Comparison of ENCODE assay signal across 19 mouse cellular contexts in the genomic region with DNA sequence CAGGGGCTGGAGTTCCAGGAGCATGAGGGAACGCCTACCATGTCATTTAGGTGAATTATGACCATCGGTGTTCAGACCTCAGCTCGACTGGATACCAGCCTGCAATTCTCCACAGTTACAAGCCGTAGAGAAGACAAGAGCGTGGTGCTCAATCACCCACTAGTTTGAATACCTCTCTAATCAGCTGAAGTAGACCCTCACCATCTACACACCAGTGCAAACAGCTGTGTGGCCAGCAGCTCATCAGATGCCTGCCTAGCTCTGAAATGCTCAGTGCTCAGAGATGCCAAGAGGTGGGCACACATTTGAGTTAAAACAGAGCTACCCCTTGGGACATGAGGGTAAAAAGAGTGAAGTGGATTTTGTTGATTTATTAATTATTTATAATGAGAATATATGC.
DNase-seq lines count a peak whose midpoint lies in the region; ATAC-seq lines count a peak whose summit lies in the region.
"Had no signal": no experiment of that assay in that cellular context is flagged by ENCODE, and none has a peak within 500 bp of the region (broad histone marks: within the 10 kb centered on the region; RNA-seq: fewer than 3 reads in every experiment).

No protein-coding gene starts in this region.

- WGBS in limb, embryonic 11.5 days, result 19% methylated on average over 5 of the region's 5 CpGs
- WGBS in limb, embryonic 10.5 days, result 24% methylated on average over 5 of the region's 5 CpGs
- WGBS in midbrain, embryonic 14.5 days, result 70% methylated on average over 5 of the region's 5 CpGs
- WGBS in midbrain, embryonic 13.5 days, result 79% methylated on average over 5 of the region's 5 CpGs

- no peak overlapping the region for H3K4me3 ChIP-seq in limb, embryonic 11.5 days (ENCODE audit: low read depth, low read length)
- no peak overlapping the region for H3K4me3 ChIP-seq in limb, embryonic 10.5 days
- no peak overlapping the region for H3K4me3 ChIP-seq in midbrain, embryonic 14.5 days (replicated peaks; ENCODE audit: low read depth, low read length)
- no peak overlapping the region for H3K4me3 ChIP-seq in midbrain, embryonic 13.5 days (replicated peaks)
- H3K4me3 ChIP-seq: embryonic facial prominence, embryonic 10.5 days; forebrain, embryonic 13.5 days; gastrocnemius, adult 2 months; heart, embryonic 12.5 days; hindbrain, embryonic 10.5 days had no signal

- no peaks in the 10 kb centered on the region; the same call in 1 of the 2 replicates for H3K4me1 ChIP-seq in limb, embryonic 11.5 days (ENCODE audit: control insufficient read depth, insufficient read depth, low read length)
- H3K4me1 ChIP-seq in limb, embryonic 10.5 days, result peaks cover 16% of the 10 kb centered on the region
- no peaks in the 10 kb centered on the region for H3K4me1 ChIP-seq in midbrain, embryonic 14.5 days (ENCODE audit: control insufficient read depth, insufficient read depth, low read length)
- H3K4me1 ChIP-seq in midbrain, embryonic 13.5 days (replicated peaks), result no peaks in the 10 kb centered on the region
- H3K4me1 ChIP-seq: embryonic facial prominence, embryonic 10.5 days; forebrain, embryonic 13.5 days; heart, embryonic 12.5 days had no signal

- H3K36me3 ChIP-seq in limb, embryonic 11.5 days (ENCODE audit: control insufficient read depth, insufficient read depth, low read length), result no peaks in the 10 kb centered on the region
- H3K36me3 ChIP-seq in limb, embryonic 10.5 days, result no peaks in the 10 kb centered on the region
- no peaks in the 10 kb centered on the region for H3K36me3 ChIP-seq in midbrain, embryonic 14.5 days (ENCODE audit: control insufficient read depth, insufficient read depth, low read length)
- no peaks in the 10 kb centered on the region for H3K36me3 ChIP-seq in midbrain, embryonic 13.5 days
- H3K36me3 ChIP-seq: embryonic facial prominence, embryonic 10.5 days; G1E; heart, embryonic 12.5 days; hindbrain, embryonic 10.5 days had no signal

- no peak overlapping the region for H3K27ac ChIP-seq in limb, embryonic 11.5 days (replicated peaks; ENCODE audit: low read depth, low read length)
- H3K27ac ChIP-seq in limb, embryonic 10.5 days, result no peak overlapping the region
- H3K27ac ChIP-seq in midbrain, embryonic 14.5 days (replicated peaks; ENCODE audit: low read depth, low read length), result no peak overlapping the region
- H3K27ac ChIP-seq in midbrain, embryonic 13.5 days, result no peak overlapping the region
- H3K27ac ChIP-seq: embryonic facial prominence, embryonic 10.5 days; forebrain, embryonic 13.5 days; gastrocnemius, adult 2 months; hindbrain, embryonic 10.5 days had no signal

- no peak for ATAC-seq in limb, embryonic 11.5 days (ENCODE audit: insufficient number of reproducible peaks, low FRiP score, low TSS enrichment, low read depth)
- ATAC-seq in midbrain, embryonic 14.5 days (ENCODE audit: low FRiP score, low TSS enrichment), result no peak
- ATAC-seq in midbrain, embryonic 13.5 days, result no peak
- ATAC-seq: CD4-positive, CD25-positive, alpha-beta regulatory T cell, adult 4 months; forebrain, embryonic 13.5 days; forebrain, postnatal 0 days had no signal

- H3K4me2 ChIP-seq in limb, embryonic 11.5 days (ENCODE audit: low read depth, severe bottlenecking), result no peak overlapping the region
- H3K4me2 ChIP-seq in midbrain, embryonic 14.5 days (ENCODE audit: low read length), result no peak overlapping the region
- H3K4me2 ChIP-seq in midbrain, embryonic 13.5 days (replicated peaks), result no peak overlapping the region
- H3K4me2 ChIP-seq: forebrain, embryonic 13.5 days; heart, embryonic 12.5 days had no signal

- no peaks in the 10 kb centered on the region for H3K9me3 ChIP-seq in limb, embryonic 11.5 days (ENCODE audit: control insufficient read depth, low read length)
- no peaks in the 10 kb centered on the region for H3K9me3 ChIP-seq in limb, embryonic 10.5 days (replicated peaks)
- no peaks in the 10 kb centered on the region for H3K9me3 ChIP-seq in midbrain, embryonic 14.5 days (ENCODE audit: control insufficient read depth, low read length)
- no peaks in the 10 kb centered on the region for H3K9me3 ChIP-seq in midbrain, embryonic 13.5 days
- H3K9me3 ChIP-seq: embryonic facial prominence, embryonic 10.5 days; forebrain, embryonic 13.5 days; heart, embryonic 12.5 days; hindbrain, embryonic 10.5 days had no signal

- peak; percentile 24 for DNase-seq in embryo, embryonic 10 days (ENCODE audit: low spot score)
- DNase-seq in embryo, embryonic 9.5 days (ENCODE audit: extremely low spot score), result no peak
- DNase-seq in limb, embryonic 11.5 days (ENCODE audit: low spot score), result peak; percentile 28
- DNase-seq in limb, embryonic 10.5 days (ENCODE audit: low spot score), result no peak
- peak; percentile 23 for DNase-seq in mesoderm, embryonic 11.5 days (ENCODE audit: low read depth, low spot score)
- DNase-seq in midbrain, embryonic 14.5 days, result no peak
- DNase-seq: adrenal gland, adult 8-10 months; B cell, adult 2 months; cerebellum, adult 2 months; forebrain, postnatal 0 days; gastrocnemius, adult 2 months; gastrocnemius, postnatal 25 days had no signal

- no peak overlapping the region for H3K9ac ChIP-seq in limb, embryonic 11.5 days (ENCODE audit: low read length)
- H3K9ac ChIP-seq in midbrain, embryonic 14.5 days (replicated peaks; ENCODE audit: low read length), result no peak overlapping the region
- no peak overlapping the region for H3K9ac ChIP-seq in midbrain, embryonic 13.5 days (replicated peaks)
- H3K9ac ChIP-seq: forebrain, embryonic 13.5 days; forebrain, postnatal 0 days; heart, embryonic 12.5 days had no signal

- H3K27me3 ChIP-seq in limb, embryonic 11.5 days (ENCODE audit: control insufficient read depth, insufficient read depth, low read length), result no peaks in the 10 kb centered on the region
- no peaks in the 10 kb centered on the region for H3K27me3 ChIP-seq in limb, embryonic 10.5 days (ENCODE audit: low read depth, poor library complexity, severe bottlenecking)
- no peaks in the 10 kb centered on the region for H3K27me3 ChIP-seq in midbrain, embryonic 14.5 days (ENCODE audit: control insufficient read depth, insufficient read depth, low read length)
- H3K27me3 ChIP-seq in midbrain, embryonic 13.5 days, result no peaks in the 10 kb centered on the region
- H3K27me3 ChIP-seq: forebrain, embryonic 13.5 days; heart, embryonic 12.5 days had no signal

Comparison
In these comparisons a context has a peak if more than half of its experiments do, and no peak if none do; other contexts are left out.
1. DNase-seq: peak in embryo, embryonic 10 days (single experiment), limb, embryonic 11.5 days (single experiment) and mesoderm, embryonic 11.5 days (single experiment); none in embryo, embryonic 9.5 days (single experiment), limb, embryonic 10.5 days (single experiment) and midbrain, embryonic 14.5 days (single experiment).